ENCODE assay signal across 20 mouse cellular contexts in genomic region chr12:89049686-89050085, GRCm38 (mm10).
DNase-seq lines count a peak whose midpoint lies in the region; ATAC-seq lines count a peak whose summit lies in the region.
"Had no signal": no experiment of that assay in that cellular context is flagged by ENCODE, and none has a peak within 500 bp of the region (broad histone marks: within the 10 kb centered on the region; RNA-seq: fewer than 3 reads in every experiment).

No protein-coding gene starts in this region.

- H3K9ac ChIP-seq in forebrain, embryonic 13.5 days, result no peak overlapping the region; the same call in 1 of the 2 replicates
- H3K9ac ChIP-seq in forebrain, embryonic 11.5 days (ENCODE audit: low read length), result no peak overlapping the region
- no peak overlapping the region for H3K9ac ChIP-seq in midbrain, embryonic 14.5 days (replicated peaks; ENCODE audit: low read length)
- no peak overlapping the region for H3K9ac ChIP-seq in midbrain, embryonic 15.5 days
- no peak overlapping the region for H3K9ac ChIP-seq in hindbrain, embryonic 13.5 days
- H3K9ac ChIP-seq in neural tube, embryonic 14.5 days (replicated peaks; ENCODE audit: low read depth, low read length), result no peak overlapping the region
- no peak overlapping the region for H3K9ac ChIP-seq in kidney, embryonic 14.5 days (ENCODE audit: low read depth, low read length)
- H3K9ac ChIP-seq: heart, embryonic 15.5 days; limb, embryonic 13.5 days; lung, embryonic 15.5 days had no signal

- H3K27ac ChIP-seq in forebrain, embryonic 13.5 days, result peak overlapping the region; percentile 51; the same call in 1 of the 2 replicates
- H3K27ac ChIP-seq in forebrain, embryonic 11.5 days (ENCODE audit: low read depth, low read length), result no peak overlapping the region
- no peak overlapping the region; the same call in 1 of the 2 replicates for H3K27ac ChIP-seq in midbrain, embryonic 14.5 days (replicated peaks; ENCODE audit: low read depth, low read length)
- H3K27ac ChIP-seq in midbrain, embryonic 15.5 days, result no peak overlapping the region
- H3K27ac ChIP-seq in hindbrain, embryonic 13.5 days, result peak overlapping the region; percentile 75
- peak overlapping the region; percentile 39; the same call in 1 of the 2 replicates for H3K27ac ChIP-seq in neural tube, embryonic 14.5 days (ENCODE audit: low read depth, low read length)
- H3K27ac ChIP-seq in kidney, embryonic 14.5 days (ENCODE audit: low read depth, low read length), result no peak overlapping the region
- H3K27ac ChIP-seq: heart, embryonic 10.5 days; heart, embryonic 15.5 days; limb, embryonic 13.5 days; lung, embryonic 15.5 days; midbrain, embryonic 10.5 days had no signal

- no peaks in the 10 kb centered on the region for H3K36me3 ChIP-seq in forebrain, embryonic 13.5 days (ENCODE audit: poor library complexity, severe bottlenecking)
- no peaks in the 10 kb centered on the region for H3K36me3 ChIP-seq in forebrain, embryonic 11.5 days (ENCODE audit: control insufficient read depth, insufficient read depth, low read length)
- no peaks in the 10 kb centered on the region for H3K36me3 ChIP-seq in midbrain, embryonic 14.5 days (ENCODE audit: control insufficient read depth, insufficient read depth, low read length)
- no peaks in the 10 kb centered on the region for H3K36me3 ChIP-seq in midbrain, embryonic 15.5 days (replicated peaks)
- H3K36me3 ChIP-seq in hindbrain, embryonic 13.5 days, result no peaks in the 10 kb centered on the region
- no peaks in the 10 kb centered on the region for H3K36me3 ChIP-seq in neural tube, embryonic 14.5 days (ENCODE audit: control insufficient read depth, insufficient read depth, low read length)
- no peaks in the 10 kb centered on the region for H3K36me3 ChIP-seq in kidney, embryonic 14.5 days (ENCODE audit: control insufficient read depth, insufficient read depth, low read length)
- H3K36me3 ChIP-seq: G1E; heart, embryonic 10.5 days; heart, embryonic 15.5 days; limb, embryonic 13.5 days; lung, embryonic 15.5 days; midbrain, embryonic 10.5 days had no signal

- DNase-seq in forebrain, embryonic 11.5 days (ENCODE audit: low spot score), result no peak
- peak; percentile 9 for DNase-seq in midbrain, embryonic 14.5 days
- DNase-seq: cerebellum, adult 8-10 months; heart, adult 11 months; kidney, adult 9 months; thymus, adult 2 months; thymus, postnatal 36 days had no signal

- no peak overlapping the region for H3K4me3 ChIP-seq in forebrain, embryonic 13.5 days
- H3K4me3 ChIP-seq in forebrain, embryonic 11.5 days (ENCODE audit: low read depth, low read length), result no peak overlapping the region
- no peak overlapping the region for H3K4me3 ChIP-seq in midbrain, embryonic 14.5 days (replicated peaks; ENCODE audit: low read depth, low read length)
- no peak overlapping the region for H3K4me3 ChIP-seq in midbrain, embryonic 15.5 days
- no peak overlapping the region for H3K4me3 ChIP-seq in hindbrain, embryonic 13.5 days
- no peak overlapping the region for H3K4me3 ChIP-seq in neural tube, embryonic 14.5 days (ENCODE audit: low read depth, low read length)
- no peak overlapping the region for H3K4me3 ChIP-seq in kidney, embryonic 14.5 days (ENCODE audit: low read length)
- H3K4me3 ChIP-seq: heart, embryonic 10.5 days; heart, embryonic 15.5 days; limb, embryonic 13.5 days; lung, embryonic 15.5 days; midbrain, embryonic 10.5 days had no signal

- no peak for ATAC-seq in forebrain, embryonic 13.5 days
- no peak for ATAC-seq in forebrain, embryonic 11.5 days (replicated peaks; ENCODE audit: low FRiP score)
- no peak for ATAC-seq in midbrain, embryonic 14.5 days (ENCODE audit: low FRiP score, low TSS enrichment)
- no peak for ATAC-seq in midbrain, embryonic 15.5 days (replicated peaks)
- no peak for ATAC-seq in hindbrain, embryonic 13.5 days (ENCODE audit: low FRiP score)
- ATAC-seq in neural tube, embryonic 14.5 days (ENCODE audit: low read depth), result peak; percentile 51
- no peak for ATAC-seq in kidney, embryonic 14.5 days (ENCODE audit: low FRiP score, low TSS enrichment)
- ATAC-seq: intestine, postnatal 0 days had no signal

- no peaks in the 10 kb centered on the region for H3K27me3 ChIP-seq in forebrain, embryonic 13.5 days
- no peaks in the 10 kb centered on the region for H3K27me3 ChIP-seq in forebrain, embryonic 11.5 days (ENCODE audit: control insufficient read depth, insufficient read depth, low read length)
- H3K27me3 ChIP-seq in midbrain, embryonic 14.5 days (ENCODE audit: control insufficient read depth, insufficient read depth, low read length), result no peaks in the 10 kb centered on the region
- no peaks in the 10 kb centered on the region for H3K27me3 ChIP-seq in midbrain, embryonic 15.5 days (replicated peaks)
- H3K27me3 ChIP-seq in hindbrain, embryonic 13.5 days, result no peaks in the 10 kb centered on the region
- H3K27me3 ChIP-seq in neural tube, embryonic 14.5 days (ENCODE audit: control insufficient read depth, insufficient read depth, low read length), result no peaks in the 10 kb centered on the region
- no peaks in the 10 kb centered on the region for H3K27me3 ChIP-seq in kidney, embryonic 14.5 days (ENCODE audit: control insufficient read depth, insufficient read depth, low read length)
- H3K27me3 ChIP-seq: heart, embryonic 15.5 days; limb, embryonic 13.5 days; lung, embryonic 15.5 days had no signal

- peaks cover 8% of the 10 kb centered on the region for H3K4me1 ChIP-seq in forebrain, embryonic 13.5 days
- no peaks in the 10 kb centered on the region for H3K4me1 ChIP-seq in forebrain, embryonic 11.5 days (replicated peaks; ENCODE audit: control insufficient read depth, insufficient read depth, low read length)
- peaks cover 5% of the 10 kb centered on the region; the same call in 1 of the 2 replicates for H3K4me1 ChIP-seq in midbrain, embryonic 14.5 days (ENCODE audit: control insufficient read depth, insufficient read depth, low read length)
- H3K4me1 ChIP-seq in midbrain, embryonic 15.5 days, result no peaks in the 10 kb centered on the region
- peaks cover 5% of the 10 kb centered on the region; the same call in 1 of the 2 replicates for H3K4me1 ChIP-seq in hindbrain, embryonic 13.5 days (replicated peaks)
- H3K4me1 ChIP-seq in neural tube, embryonic 14.5 days (ENCODE audit: control insufficient read depth, insufficient read depth, low read length), result no peaks in the 10 kb centered on the region
- H3K4me1 ChIP-seq in kidney, embryonic 14.5 days (ENCODE audit: control insufficient read depth, insufficient read depth, low read length), result no peaks in the 10 kb centered on the region
- H3K4me1 ChIP-seq: limb, embryonic 13.5 days; lung, embryonic 15.5 days had no signal

- H3K4me2 ChIP-seq in forebrain, embryonic 13.5 days, result no peak overlapping the region
- no peak overlapping the region for H3K4me2 ChIP-seq in forebrain, embryonic 11.5 days (ENCODE audit: low read depth, low read length, severe bottlenecking)
- no peak overlapping the region for H3K4me2 ChIP-seq in midbrain, embryonic 14.5 days (ENCODE audit: low read length)
- H3K4me2 ChIP-seq in midbrain, embryonic 15.5 days, result no peak overlapping the region
- no peak overlapping the region for H3K4me2 ChIP-seq in hindbrain, embryonic 13.5 days
- no peak overlapping the region for H3K4me2 ChIP-seq in neural tube, embryonic 14.5 days (ENCODE audit: low read depth, low read length)
- no peak overlapping the region for H3K4me2 ChIP-seq in kidney, embryonic 14.5 days (replicated peaks; ENCODE audit: low read depth, low read length)
- H3K4me2 ChIP-seq: heart, embryonic 15.5 days; limb, embryonic 13.5 days; liver, embryonic 11.5 days; lung, embryonic 15.5 days had no signal

- H3K9me3 ChIP-seq in forebrain, embryonic 13.5 days (replicated peaks), result no peaks in the 10 kb centered on the region
- no peaks in the 10 kb centered on the region for H3K9me3 ChIP-seq in forebrain, embryonic 11.5 days (ENCODE audit: control insufficient read depth, low read length)
- H3K9me3 ChIP-seq in midbrain, embryonic 14.5 days (ENCODE audit: control insufficient read depth, low read length), result no peaks in the 10 kb centered on the region
- no peaks in the 10 kb centered on the region for H3K9me3 ChIP-seq in midbrain, embryonic 15.5 days
- no peaks in the 10 kb centered on the region for H3K9me3 ChIP-seq in hindbrain, embryonic 13.5 days
- H3K9me3 ChIP-seq in neural tube, embryonic 14.5 days (ENCODE audit: control insufficient read depth, low read length), result no peaks in the 10 kb centered on the region
- H3K9me3 ChIP-seq in kidney, embryonic 14.5 days (ENCODE audit: control insufficient read depth, low read length), result no peaks in the 10 kb centered on the region
- H3K9me3 ChIP-seq: G1E; heart, embryonic 10.5 days; heart, embryonic 15.5 days; limb, embryonic 13.5 days; lung, embryonic 15.5 days; midbrain, embryonic 10.5 days had no signal

Comparison
In these comparisons a context has a peak if more than half of its experiments do, and no peak if none do; other contexts are left out.
1. H3K27ac ChIP-seq: peak in forebrain, embryonic 13.5 days (single experiment), hindbrain, embryonic 13.5 days (single experiment) and neural tube, embryonic 14.5 days (single experiment); none in forebrain, embryonic 11.5 days (single experiment), midbrain, embryonic 14.5 days (single experiment), midbrain, embryonic 15.5 days (single experiment) and kidney, embryonic 14.5 days (single experiment).